Mouse (Mus musculus): Measurements from ENCODE around the gene Lin7b. TPM values are rescaled to one million over a fixed set of nuclear protein-coding genes. Genes with fewer than 3 reads are reported as not detected.

Lin7b gene
- polyA plus RNA-seq, 1 experiment, result 2.2 TPM

DNA sequence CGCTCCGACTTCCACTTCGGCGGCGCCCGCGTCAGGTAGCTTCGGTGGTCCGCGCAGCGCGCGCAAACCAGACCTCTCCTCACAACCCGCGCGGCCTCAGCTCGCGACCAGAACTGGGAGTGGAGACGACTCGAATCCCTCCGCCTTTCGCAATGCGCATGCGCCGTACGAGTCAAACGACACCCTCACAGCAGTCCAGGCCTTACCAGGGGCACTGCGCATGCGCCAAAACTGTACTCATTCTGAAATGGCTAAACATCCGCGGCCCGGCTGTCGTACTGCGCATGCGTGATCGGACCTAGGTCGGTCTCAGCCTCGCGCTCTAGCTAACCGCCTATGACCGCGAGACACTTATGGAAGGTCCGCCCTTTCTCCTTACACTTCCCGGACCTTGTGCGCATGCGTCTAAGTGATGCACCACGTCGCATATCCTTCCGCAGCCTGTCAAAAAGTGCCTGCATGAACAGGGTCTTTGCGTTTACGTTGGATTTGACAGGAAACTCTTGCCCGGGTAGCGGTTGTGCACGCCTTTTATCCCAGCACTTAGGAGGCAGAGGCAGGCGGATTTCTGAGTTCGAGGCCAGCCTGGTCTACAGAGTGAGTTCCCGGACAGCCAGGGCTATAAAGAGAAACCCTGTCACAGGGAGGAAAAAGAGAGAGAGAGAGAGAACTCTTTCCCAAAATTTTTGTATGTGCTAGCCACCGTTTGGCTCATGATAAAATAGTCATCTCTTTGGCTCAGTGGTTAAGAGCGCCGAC is 25.4 kb upstream of the Lin7b start, which contains the start of gene Snrnp70:
Gene Snrnp70, minus strand, starts transcription at position 165 of the 759 bp plus-strand sequence.
- under 1% methylated on average over 60 of the region's 60 CpGs for WGBS
- TF ChIP-seq POLR2A (IDR thresholded peaks at IDR 0.05; ENCODE audit: borderline replicate concordance, extremely low read depth, low read depth, low read length), result peak; percentile 98
- no peak for TF ChIP-seq CTCF (IDR thresholded peaks at IDR 0.05; ENCODE audit: insufficient read depth, low read length)
- DNase-seq, result peak; percentile 99
- peaks cover 8% of the 10 kb centered on the region for H3K4me1 ChIP-seq (ENCODE audit: control insufficient read depth, insufficient read depth, low read length)
- peak within 1 kb of the TSS; percentile 68 for H3K4me3 ChIP-seq (replicated peaks; ENCODE audit: extremely low read depth, low read depth, low read length)

DNA sequence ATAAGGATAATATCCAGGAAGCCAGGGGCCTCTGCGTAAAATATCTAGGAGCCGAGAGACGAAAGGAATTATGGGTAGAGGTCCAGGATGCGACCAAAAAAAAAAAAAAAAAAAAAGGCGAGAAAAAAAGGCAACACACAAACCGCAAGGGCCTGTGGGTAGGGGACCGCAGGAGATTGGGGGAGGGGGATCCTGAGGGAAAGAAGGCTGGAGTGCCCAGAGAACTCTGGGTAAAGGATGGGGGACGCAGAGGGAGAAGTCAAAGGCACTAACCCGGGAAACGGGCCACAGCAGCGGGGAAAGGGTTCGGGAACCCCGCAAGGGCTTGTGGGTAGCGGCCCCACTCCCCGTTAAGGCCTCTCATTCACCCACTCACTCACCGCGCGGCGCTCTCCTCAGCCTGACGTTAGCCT is 24.8 kb upstream of the Lin7b start:
- DNase-seq, result no peak
- TF ChIP-seq CTCF (IDR thresholded peaks at IDR 0.05; ENCODE audit: insufficient read depth, low read length), result no peak
- no peak for TF ChIP-seq POLR2A (IDR thresholded peaks at IDR 0.05; ENCODE audit: borderline replicate concordance, extremely low read depth, low read depth, low read length)
- Histone ChIP-seq H3K4me1 (ENCODE audit: control insufficient read depth, insufficient read depth, low read length) (peaks cover 8% of the 10 kb centered on the region), H3K4me3 (replicated peaks; ENCODE audit: extremely low read depth, low read depth, low read length) (peak overlapping the region; percentile 67)
- WGBS, result 1% methylated on average over 19 of the region's 20 CpGs

DNA sequence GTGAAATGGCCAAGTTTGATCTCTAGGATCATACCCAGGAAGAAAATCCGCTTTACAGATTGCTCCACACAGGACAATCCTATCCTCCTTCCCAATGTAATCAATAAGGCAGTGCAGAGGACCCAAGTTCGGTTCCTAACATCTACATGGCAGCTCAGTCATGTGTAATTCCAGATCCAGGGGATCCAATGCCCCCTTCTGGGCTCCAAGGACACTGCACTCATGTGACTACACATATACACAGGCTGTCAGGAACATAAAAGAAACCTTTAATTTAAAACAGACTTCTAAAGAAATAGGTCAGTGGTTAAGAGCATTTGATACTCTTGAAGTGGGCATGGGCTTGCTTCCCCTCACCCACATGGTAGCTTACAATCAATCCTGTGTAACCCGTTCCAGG is 15.7 kb upstream of the Lin7b start:
- Histone ChIP-seq H3K4me3 (replicated peaks; ENCODE audit: extremely low read depth, low read depth, low read length) (no peak overlapping the region), H3K4me1 (ENCODE audit: control insufficient read depth, insufficient read depth, low read length) (no peaks in the 10 kb centered on the region)
- no peak for DNase-seq
- TF ChIP-seq POLR2A (IDR thresholded peaks at IDR 0.05; ENCODE audit: borderline replicate concordance, extremely low read depth, low read depth, low read length), result no peak
- no peak for TF ChIP-seq CTCF (IDR thresholded peaks at IDR 0.05; ENCODE audit: insufficient read depth, low read length)
- WGBS, result 90% methylated on average over 3 of the region's 3 CpGs

DNA sequence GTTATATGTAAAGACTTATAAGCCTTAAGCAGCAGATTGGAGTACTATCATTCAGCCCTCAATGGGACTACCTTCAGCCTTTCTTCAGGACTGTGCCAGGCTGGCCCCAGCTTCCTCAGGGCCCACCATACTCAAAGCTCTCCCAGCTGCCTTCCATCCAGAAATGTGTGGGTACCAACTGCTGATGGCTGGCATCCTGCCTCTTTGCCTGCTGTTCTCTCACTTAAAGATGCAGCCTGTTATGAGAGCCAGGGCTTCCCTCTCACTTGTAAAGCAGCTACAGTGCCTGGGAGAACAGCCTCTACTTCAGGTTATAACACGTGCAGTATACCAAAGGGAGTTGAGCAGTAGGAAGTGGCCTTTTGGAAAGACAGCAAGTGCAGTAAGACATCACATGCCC is 5.7 kb upstream of the Lin7b start:
- H3K4me3 ChIP-seq (replicated peaks; ENCODE audit: extremely low read depth, low read depth, low read length), result no peak overlapping the region
- no peak for DNase-seq
- TF ChIP-seq POLR2A (IDR thresholded peaks at IDR 0.05; ENCODE audit: borderline replicate concordance, extremely low read depth, low read depth, low read length) (no peak), CTCF (IDR thresholded peaks at IDR 0.05; ENCODE audit: insufficient read depth, low read length) (no peak)
- WGBS, result 82% methylated on average over 1 of the region's 1 CpGs
- H3K4me1 ChIP-seq (ENCODE audit: control insufficient read depth, insufficient read depth, low read length), result no peaks in the 10 kb centered on the region

DNA sequence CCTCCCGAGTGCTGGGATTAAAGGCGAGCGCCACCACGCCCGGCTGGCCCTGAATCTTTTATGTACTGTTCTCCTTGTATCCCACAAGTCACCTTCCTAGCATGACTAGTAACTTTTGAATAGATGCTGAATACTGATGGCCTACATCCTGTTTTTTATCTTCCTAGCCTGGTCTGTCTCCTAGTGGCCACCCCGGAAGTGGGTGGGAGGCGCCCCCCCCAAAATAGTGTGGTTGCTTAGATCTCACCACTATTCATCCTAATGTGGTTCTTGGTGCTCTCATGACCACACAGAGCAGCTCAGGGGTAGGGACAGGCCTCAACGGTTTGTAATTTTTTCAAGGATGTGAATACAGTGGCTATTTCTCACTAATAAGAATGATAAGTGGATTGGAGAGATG is 4.2 kb upstream of the Lin7b start:
- H3K4me1 ChIP-seq (ENCODE audit: control insufficient read depth, insufficient read depth, low read length), result no peaks in the 10 kb centered on the region; the same call in none of the 2 replicates
- H3K4me3 ChIP-seq (replicated peaks; ENCODE audit: extremely low read depth, low read depth, low read length), result no peak overlapping the region
- TF ChIP-seq POLR2A (IDR thresholded peaks at IDR 0.05; ENCODE audit: borderline replicate concordance, extremely low read depth, low read depth, low read length) (no peak), CTCF (IDR thresholded peaks at IDR 0.05; ENCODE audit: insufficient read depth, low read length) (no peak)
- DNase-seq, result no peak
- 88% methylated on average over 8 of the region's 8 CpGs for WGBS

DNA sequence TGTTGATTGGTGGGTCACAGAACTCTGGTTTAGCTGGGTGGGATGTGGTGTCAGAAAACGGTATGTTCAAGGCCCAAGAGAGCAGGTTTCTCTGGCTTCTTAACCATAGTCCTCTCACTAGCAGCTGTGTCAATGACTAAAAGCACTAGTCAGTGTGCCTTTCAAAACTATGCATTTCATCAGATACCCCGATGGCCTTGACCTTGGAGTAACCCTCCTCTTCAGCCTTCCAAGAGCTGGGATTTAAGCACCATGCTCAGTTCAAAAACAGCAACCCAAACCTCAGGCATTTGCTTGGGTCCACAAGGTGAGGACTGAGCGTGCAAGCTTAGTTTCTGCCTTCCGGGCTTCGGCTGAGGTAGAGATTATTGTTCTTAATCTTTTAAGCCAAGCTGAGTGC is 2.0 kb upstream of the Lin7b start:
- Histone ChIP-seq H3K4me3 (replicated peaks; ENCODE audit: extremely low read depth, low read depth, low read length) (no peak overlapping the region), H3K4me1 (ENCODE audit: control insufficient read depth, insufficient read depth, low read length) (no peaks in the 10 kb centered on the region; the same call in none of the 2 replicates)
- DNase-seq, result no peak
- 77% methylated on average over 5 of the region's 5 CpGs for WGBS
- TF ChIP-seq CTCF (IDR thresholded peaks at IDR 0.05; ENCODE audit: insufficient read depth, low read length) (no peak), POLR2A (IDR thresholded peaks at IDR 0.05; ENCODE audit: borderline replicate concordance, extremely low read depth, low read depth, low read length) (no peak)

DNA sequence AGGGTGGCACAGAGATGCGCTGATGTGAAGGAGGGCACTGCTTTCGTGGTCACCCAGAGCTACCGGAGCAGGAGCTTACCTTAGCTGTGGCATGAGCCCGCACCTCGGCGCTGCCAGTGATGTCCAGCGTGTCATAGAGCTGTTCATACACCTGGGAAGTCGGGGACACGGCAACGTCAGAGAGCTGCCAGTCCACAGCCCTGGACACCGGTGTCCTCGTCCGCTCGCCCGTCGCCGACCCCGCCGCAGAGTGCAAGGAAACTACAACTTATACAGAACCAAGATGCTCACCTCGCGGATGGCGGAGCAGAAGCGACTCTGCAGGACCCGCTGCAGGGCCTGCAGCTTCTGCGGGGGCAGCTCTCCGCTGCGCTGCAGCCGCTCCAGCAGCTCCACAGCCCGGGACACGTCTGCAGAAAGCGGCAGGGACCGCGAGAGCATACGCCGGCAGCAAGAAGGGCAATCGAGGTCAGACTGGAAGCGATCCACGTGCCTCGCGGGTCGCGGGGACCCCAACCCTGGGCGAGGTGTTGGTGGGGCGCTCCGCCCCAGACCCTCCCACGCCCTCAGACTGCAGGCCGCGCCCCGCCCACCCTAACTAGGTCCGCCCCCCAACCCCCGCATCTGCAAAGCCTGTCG is 428 bp downstream of the Lin7b start:
- Histone ChIP-seq H3K4me1 (ENCODE audit: control insufficient read depth, insufficient read depth, low read length) (no peaks in the 10 kb centered on the region; the same call in none of the 2 replicates), H3K4me3 (replicated peaks; ENCODE audit: extremely low read depth, low read depth, low read length) (peak overlapping the region; percentile 55)
- WGBS, result 7% methylated on average over 52 of the region's 52 CpGs
- DNase-seq, result no peak
- TF ChIP-seq CTCF (IDR thresholded peaks at IDR 0.05; ENCODE audit: insufficient read depth, low read length) (no peak), POLR2A (IDR thresholded peaks at IDR 0.05; ENCODE audit: borderline replicate concordance, extremely low read depth, low read depth, low read length) (no peak)

DNA sequence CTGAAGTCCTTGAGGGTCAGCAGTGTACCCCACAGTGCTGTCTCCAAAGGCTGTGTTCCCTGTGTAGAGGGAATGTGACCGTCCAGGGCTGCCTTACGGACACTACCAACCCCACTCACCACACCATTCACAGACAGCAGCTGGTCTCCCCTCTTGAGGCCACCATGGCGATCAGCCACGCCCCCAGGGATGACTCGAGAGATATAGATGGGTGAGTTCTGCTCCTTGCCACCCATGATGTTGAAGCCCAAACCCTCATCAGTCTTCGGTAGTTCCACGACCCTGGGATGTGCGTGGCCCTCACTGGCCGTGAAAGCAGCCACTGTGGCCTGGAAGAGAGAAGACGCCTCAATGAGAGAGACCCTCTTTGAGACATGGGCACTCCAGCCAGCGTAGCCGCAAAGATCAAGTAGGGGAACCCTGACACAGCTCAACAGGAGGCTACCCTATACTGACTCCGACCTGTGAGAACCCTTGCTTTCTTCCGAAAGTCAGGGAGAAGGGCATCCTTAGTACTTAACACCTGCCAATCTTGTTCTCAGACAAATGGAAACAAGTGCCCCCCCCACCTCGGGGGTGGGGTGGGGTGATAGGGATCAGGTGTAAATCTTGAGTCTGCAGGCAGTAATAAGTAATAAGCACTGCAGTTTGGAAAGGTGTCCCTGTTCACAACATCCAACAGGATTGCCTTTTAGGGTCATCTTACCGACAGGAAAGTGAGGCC is 1.2 kb downstream of the Lin7b start:
- DNase-seq, result no peak
- no peak for TF ChIP-seq POLR2A (IDR thresholded peaks at IDR 0.05; ENCODE audit: borderline replicate concordance, extremely low read depth, low read depth, low read length)
- 77% methylated on average over 16 of the region's 16 CpGs for WGBS
- Histone ChIP-seq H3K4me3 (replicated peaks; ENCODE audit: extremely low read depth, low read depth, low read length) (no peak overlapping the region), H3K4me1 (ENCODE audit: control insufficient read depth, insufficient read depth, low read length) (no peaks in the 10 kb centered on the region; the same call in none of the 2 replicates)

DNA sequence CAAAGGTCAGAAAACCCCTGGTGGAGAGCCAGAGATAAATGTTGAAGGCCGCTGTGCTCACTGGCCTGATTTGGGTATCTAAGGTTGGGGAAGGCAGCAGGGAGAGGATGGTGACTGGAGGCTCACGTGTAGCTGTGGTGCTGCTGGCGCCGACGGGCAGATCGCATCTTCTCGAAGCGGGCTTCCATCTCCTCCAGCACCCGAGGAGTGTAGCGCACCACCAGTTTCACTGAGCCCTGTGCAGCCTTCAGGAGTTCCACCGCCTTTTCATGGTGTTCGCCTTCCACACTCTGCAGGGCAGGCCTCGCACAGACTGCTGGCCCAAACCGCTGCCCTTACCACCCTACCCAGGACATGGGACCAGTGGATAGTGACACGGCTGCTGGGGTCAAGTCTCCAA is 2.2 kb downstream of the Lin7b start:
- WGBS, result 84% methylated on average over 15 of the region's 15 CpGs
- TF ChIP-seq POLR2A (IDR thresholded peaks at IDR 0.05; ENCODE audit: borderline replicate concordance, extremely low read depth, low read depth, low read length) (no peak), CTCF (IDR thresholded peaks at IDR 0.05; ENCODE audit: insufficient read depth, low read length) (no peak)
- no peak for DNase-seq
- Histone ChIP-seq H3K4me3 (replicated peaks; ENCODE audit: extremely low read depth, low read depth, low read length) (no peak overlapping the region), H3K4me1 (ENCODE audit: control insufficient read depth, insufficient read depth, low read length) (no peaks in the 10 kb centered on the region; the same call in none of the 2 replicates)

Measured in lung, adult 2 months (tissue).